22 mouse cellular contexts compared by ENCODE assay signal in the genomic region with DNA sequence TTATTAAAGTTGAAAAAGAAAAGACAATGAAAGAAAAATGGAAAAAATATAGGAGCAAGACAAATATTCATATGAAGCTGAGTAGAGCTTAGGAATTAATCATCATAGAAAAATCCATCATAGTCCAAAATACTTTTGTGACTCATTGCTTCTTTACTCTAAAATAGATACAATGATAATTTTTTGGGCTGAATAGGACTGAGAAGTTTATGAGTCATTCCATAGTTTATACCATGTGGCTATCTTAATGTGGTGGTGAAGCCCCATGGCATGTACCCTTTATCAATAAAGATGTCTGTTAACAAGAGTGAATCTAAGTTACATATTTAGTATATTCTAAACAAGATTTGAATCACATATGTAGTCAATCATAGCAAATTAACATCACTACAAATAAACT. TPM values are rescaled to one million over a fixed set of nuclear protein-coding genes. Genes with fewer than 3 reads are reported as not detected.
"Had no signal": no experiment of that assay in that cellular context is flagged by ENCODE, and none has a peak within 500 bp of the region (broad histone marks: within the 10 kb centered on the region; RNA-seq: fewer than 3 reads in every experiment).

No protein-coding gene starts in this region.

- H3K36me3 ChIP-seq: neural tube, embryonic 12.5 days; neural tube, embryonic 13.5 days; neural tube, embryonic 15.5 days; stomach, embryonic 15.5 days had no signal

- H3K4me3 ChIP-seq: neural tube, embryonic 12.5 days; neural tube, embryonic 13.5 days; neural tube, embryonic 15.5 days; stomach, embryonic 15.5 days had no signal

- DNase-seq: retina, postnatal 1 day; right cerebral cortex, adult 18-20 months; right cerebral cortex, postnatal 14 days; right cerebral cortex, postnatal 25 days; right cerebral cortex, postnatal 4 days; spleen, adult 18-20 months; thymus, adult 18-20 months; thymus, adult 2 months; thymus, postnatal 14 days; thymus, postnatal 25 days; thymus, postnatal 36 days; thymus, postnatal 4 days had no signal

- H3K27me3 ChIP-seq: neural tube, embryonic 12.5 days; neural tube, embryonic 13.5 days; neural tube, embryonic 15.5 days; stomach, embryonic 15.5 days had no signal

RNA-seq across cellular contexts. Expression of a gene that starts 9.4 kb away (rescaled TPM):
- polyA plus RNA-seq: neural tube, embryonic 12.5 days; neural tube, embryonic 14.5 days; neural tube, embryonic 15.5 days; small intestine, adult 2 months; spleen, adult 2 months; stomach, embryonic 14.5 days; stomach, postnatal 0 days; thymus, adult 2 months; thymus, postnatal 0 days had no signal
